Mouse (Mus musculus) left cerebral cortex, adult 2 months (tissue): ENCODE results near the gene Slc27a4. TPM values are rescaled to one million over a fixed set of nuclear protein-coding genes. Genes with fewer than 3 reads are reported as not detected.

Experiments used
- DNase-seq, 2 experiments: peaks; one replicate each; pipeline ENCODE4 v3.0.0; 2021 to 2022; ENCODE audit warnings: low spot score in 2 of 2, mixed read lengths in 1 of 2; ENCODE audit errors: extremely low spot score in 1 of 2
- H3K27ac ChIP-seq: fragments of 200-600 bp; 2 replicates; pipeline ENCODE4 v1.8.1; 2022
- H3K4me3 ChIP-seq: fragments of 200-600 bp; 2 replicates; pipeline ENCODE4 v1.8.1; 2022
- CTCF ChIP-seq: fragments of 200-600 bp; IDR thresholded peaks from 2 replicates; pipeline ENCODE4 v1.8.1; 2022; ENCODE audit warnings: antibody characterized with exemption, mild to moderate bottlenecking, moderate library complexity
- intact Hi-C: fragments of 180-260 bp; cut with DNase I; formaldehyde crosslinking; loops from one replicate; pipeline ENCODE4 v1.15.1; 2025
- total RNA-seq, 2 experiments: library from RNA; stranded (reverse); gene quantifications; 2 replicates each; pipeline ENCODE4 v1.2.3; 2021

The Slc27a4 gene
- total RNA-seq, 2 experiments from 2014 or later = 74.7 to 80.7 TPM

DNA sequence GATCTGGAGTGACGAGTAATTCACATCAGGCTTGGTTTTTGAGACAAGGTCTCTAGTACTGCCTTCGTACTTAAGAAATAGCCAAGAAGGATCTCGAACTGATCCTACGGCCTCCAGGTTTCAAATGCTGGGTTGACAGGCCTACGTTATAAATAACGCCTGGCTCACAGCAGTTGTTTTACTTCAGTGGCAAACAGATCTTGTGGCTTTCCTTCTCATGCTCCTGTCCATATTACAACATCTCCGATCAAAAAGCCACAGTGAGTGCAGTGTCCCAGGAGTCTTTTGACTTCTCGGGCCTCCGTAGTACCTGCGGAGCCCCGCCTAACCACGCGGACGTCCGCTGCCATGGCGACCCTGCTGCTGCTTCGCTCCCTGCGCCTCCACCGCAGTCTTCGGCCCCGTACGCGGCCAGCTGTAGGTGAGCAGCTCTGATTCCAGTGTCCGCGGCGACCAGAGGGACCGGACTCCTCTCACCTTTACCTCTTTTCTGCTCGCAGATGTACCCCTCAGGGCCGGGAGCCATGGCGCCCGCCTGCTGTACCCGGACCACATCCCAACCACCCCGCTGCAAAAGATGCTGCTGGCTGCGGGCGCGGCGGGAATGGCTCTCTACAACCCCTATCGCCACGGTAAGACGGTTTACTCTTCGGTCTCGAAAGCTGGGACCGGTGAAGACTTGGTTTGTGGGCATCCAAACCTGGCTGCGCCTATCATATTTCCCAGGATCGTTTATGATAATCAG, 14.3 kb upstream of the Slc27a4 start, which contains the start of gene Trub2:
TSS of gene Trub2 (minus strand) at position 566 of the 745 bp plus-strand sequence.
- TF ChIP-seq CTCF = no peak
- DNase-seq = peak; percentile 87 to 90
- H3K27ac ChIP-seq = peak within 1 kb of the TSS; percentile 73
- peak within 1 kb of the TSS; percentile 93 for H3K4me3 ChIP-seq
- intact Hi-C loops = no loop called here

DNA sequence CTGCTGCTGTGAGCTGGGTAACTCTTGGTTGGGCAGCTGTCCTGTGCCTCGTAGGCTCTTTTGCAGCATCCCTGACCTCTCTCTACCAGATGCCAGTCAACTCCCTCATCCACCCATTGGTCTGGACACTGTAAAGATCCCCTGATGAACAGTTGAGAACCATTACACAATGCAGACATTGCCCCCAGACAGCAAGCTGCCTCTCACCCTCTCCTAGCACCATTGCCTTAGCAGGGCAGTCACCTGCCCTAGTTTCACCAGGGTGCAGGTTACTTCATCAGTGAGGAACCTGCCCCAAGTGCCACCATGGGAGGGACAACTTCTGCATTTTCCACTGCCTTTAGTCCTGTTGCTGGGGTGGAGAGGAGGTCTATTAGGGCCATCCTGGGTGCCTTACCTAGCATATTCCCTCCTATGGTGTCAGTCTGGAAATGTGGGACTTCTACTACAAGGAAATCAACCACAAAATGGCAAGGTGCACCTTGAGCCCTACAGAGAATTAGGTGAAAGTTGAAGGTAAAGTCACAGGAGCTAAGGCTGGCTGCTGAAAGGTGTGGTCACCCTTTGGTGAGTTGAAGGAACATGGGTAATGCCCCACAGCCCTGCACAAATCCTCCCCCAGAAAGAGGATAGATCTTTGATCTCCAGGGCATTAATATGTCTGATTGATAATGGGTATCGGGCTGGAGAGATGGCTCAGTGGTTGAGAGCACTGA, 9.5 kb upstream of the Slc27a4 start:
- Histone ChIP-seq H3K4me3 (no peak overlapping the region), H3K27ac (no peak overlapping the region)
- intact Hi-C loops = no loop called here
- no peak for DNase-seq
- TF ChIP-seq CTCF = no peak

DNA sequence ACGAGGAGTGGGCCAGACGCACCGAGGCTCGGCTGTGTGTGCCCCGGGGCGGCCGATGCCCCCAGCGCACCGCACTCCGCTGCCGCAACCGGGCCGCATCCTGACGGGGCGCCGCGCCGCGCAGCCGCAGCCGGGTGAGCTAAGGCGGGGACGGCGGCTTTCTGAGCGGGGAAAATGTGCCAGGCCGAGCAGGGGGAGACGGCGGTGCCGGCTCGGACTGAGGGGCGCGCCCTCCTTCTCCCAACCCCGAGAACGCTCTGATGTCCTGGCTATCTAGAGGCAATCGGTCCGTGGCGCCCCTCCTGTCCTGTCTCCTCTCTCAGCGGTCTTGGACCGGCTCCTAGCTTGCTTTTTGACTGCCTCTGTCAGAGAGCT, 380 bp downstream of the Slc27a4 start:
- no peak for TF ChIP-seq CTCF
- intact Hi-C loops = no loop called here
- peak overlapping the region; percentile 93 for H3K27ac ChIP-seq
- no peak for DNase-seq
- peak overlapping the region; percentile 92 for H3K4me3 ChIP-seq

DNA sequence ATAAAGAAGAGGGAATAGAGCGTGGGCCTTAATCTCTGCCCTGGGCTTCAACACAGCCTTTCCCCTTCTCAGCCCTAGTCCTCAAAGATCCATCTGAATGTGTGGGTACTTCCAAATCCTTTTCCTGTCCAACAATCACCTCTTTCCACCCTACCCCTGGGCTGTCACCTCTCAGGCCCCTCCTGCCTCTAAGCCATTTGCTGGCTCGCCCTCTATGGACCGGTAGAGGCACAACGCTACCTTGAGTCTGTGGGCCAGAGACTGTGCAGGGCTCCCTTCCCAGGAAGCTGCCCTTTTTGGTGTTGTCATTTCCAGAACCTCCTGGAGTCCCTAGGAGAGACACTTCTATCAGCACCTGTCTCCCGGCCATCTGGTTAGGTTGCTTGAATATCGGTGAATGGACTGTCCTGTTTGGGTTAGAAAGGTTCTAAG, 982 bp downstream of the Slc27a4 start:
- intact Hi-C loops = no loop called here
- H3K27ac ChIP-seq = peak overlapping the region; percentile 93
- TF ChIP-seq CTCF = peak; percentile 35
- peak overlapping the region; percentile 92 for H3K4me3 ChIP-seq
- DNase-seq = no peak

DNA sequence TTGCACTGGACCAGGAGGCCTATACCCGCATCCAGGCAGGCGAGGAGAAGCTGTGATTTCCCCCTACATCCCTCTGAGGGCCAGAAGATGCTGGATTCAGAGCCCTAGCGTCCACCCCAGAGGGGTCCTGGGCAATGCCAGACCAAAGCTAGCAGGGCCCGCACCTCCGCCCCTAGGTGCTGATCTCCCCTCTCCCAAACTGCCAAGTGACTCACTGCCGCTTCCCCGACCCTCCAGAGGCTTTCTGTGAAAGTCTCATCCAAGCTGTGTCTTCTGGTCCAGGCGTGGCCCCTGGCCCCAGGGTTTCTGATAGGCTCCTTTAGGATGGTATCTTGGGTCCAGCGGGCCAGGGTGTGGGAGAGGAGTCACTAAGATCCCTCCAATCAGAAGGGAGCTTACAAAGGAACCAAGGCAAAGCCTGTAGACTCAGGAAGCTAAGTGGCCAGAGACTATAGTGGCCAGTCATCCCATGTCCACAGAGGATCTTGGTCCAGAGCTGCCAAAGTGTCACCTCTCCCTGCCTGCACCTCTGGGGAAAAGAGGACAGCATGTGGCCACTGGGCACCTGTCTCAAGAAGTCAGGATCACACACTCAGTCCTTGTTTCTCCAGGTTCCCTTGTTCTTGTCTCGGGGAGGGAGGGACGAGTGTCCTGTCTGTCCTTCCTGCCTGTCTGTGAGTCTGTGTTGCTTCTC, 13.4 kb downstream of the Slc27a4 start:
- no peak for TF ChIP-seq CTCF
- no peak for DNase-seq
- Histone ChIP-seq H3K27ac (no peak overlapping the region), H3K4me3 (no peak overlapping the region)
- intact Hi-C loops = no loop called here

DNA sequence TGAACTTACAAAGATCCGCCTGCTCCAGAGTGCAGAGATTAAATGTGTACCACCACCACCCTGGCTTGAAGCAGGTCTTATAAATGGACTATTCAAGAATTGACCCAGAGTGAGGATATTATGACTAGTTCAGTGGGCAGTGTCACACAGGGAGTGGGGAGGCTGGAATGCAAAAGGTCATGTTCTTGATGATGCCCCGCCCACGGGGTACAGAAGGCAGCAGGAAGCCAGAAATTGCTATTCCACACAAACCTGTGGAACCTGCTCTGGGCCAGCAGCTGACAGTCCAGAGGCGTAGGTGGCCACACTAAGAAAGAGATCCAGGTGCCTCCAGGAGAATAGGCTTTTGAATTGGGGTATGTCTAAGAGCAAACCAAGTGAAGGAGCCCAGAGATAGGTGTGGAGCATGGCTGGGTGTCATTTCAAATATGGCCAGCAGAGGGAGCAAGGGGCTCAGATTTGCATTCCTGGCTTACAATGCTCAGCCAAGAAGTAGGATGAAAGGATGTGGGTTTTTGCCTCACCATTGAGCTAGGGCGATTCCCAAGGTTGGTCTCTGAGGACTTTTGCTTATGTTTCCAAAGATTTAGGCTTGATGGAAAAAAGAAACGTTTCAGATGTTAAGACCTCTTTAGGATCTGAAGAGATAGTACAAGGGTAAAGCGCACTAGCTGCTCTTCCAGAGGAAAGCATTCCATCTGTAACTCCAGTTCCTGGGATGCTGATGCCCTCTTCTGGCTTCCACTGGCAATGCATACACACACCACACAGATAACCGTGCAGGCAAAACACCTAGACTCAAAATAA, 15.2 kb downstream of the Slc27a4 start:
- Histone ChIP-seq H3K27ac (no peak overlapping the region; the same call in 1 of the 2 replicates), H3K4me3 (no peak overlapping the region)
- intact Hi-C loops = loop anchor here (1.0 kb wide), 1 partner anchor 42 kb away; no protein-coding TSS in a partner anchor
- TF ChIP-seq CTCF = peak; percentile 86
- DNase-seq = peak; percentile 86 to 88

DNA sequence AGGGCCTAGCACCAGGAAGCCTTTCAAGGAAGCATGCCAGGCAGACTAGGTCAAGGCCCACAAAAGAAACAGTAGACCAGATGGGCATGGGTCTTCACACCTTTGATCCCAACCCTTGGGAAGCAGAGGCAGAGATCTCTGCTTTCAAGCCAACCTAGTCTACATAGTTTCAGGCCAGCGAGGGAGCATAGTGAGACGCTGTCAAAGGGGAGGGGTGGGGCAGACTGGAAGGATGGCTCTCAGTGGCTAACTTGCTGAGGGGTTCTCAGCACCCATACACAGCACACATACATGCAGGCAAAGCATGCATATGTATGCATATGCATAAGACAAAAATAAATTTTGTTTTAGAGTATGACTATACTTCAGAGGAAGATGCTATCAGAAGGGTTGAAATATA, 16.9 kb downstream of the Slc27a4 start:
- Histone ChIP-seq H3K4me3 (no peak overlapping the region; the same call in 1 of the 2 replicates), H3K27ac (peak overlapping the region; percentile 96)
- no peak for DNase-seq
- intact Hi-C loops = no loop called here
- TF ChIP-seq CTCF = no peak

DNA sequence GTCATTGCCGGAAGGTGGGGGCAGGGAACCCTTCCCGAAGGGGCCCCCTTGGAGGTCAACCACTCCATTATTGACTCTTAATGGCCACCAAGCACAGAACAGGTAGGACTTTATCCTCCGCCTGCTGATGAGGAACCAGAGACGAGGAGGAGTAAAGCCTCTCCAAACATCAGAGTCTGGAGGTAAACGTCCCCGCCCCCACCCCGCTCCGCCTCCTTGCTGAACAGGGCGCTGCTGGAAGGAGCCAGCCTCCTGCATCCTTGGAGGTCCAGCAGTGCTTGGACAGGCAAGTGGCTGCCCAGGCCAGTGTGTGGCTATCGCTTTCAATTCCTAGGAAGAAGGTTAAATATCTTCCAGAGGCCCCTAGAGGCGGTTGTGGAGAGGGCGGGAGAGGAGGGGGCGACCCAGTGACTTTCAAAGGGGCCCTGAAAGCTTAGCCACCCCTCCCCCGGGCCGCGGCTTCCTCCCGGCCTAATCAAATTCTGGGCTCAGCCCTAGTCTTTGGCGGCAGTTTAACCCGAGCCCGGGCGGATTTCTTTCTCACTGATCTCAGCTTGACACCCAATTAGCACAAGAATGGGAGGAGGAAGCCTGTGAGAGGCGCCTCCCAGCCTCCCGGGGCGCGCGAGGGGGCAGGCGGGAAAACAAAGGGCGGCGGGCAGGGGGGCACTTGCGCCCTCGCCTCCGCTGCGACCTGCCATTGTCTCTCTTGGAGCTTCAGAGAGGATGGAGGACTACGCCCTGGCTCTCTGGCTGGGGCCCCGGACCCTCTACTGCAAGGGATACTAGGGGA, 17.8 kb downstream of the Slc27a4 start, which contains the start of gene Urm1:
TSS of gene Urm1 (plus strand) at position 51 of the 793 bp plus-strand sequence.
- TF ChIP-seq CTCF = peak; percentile 5
- intact Hi-C loops = no loop called here
- peak; percentile 60 to 68 for DNase-seq
- H3K4me3 ChIP-seq = peak within 1 kb of the TSS; percentile 61
- peak within 1 kb of the TSS; percentile 96 for H3K27ac ChIP-seq

DNA sequence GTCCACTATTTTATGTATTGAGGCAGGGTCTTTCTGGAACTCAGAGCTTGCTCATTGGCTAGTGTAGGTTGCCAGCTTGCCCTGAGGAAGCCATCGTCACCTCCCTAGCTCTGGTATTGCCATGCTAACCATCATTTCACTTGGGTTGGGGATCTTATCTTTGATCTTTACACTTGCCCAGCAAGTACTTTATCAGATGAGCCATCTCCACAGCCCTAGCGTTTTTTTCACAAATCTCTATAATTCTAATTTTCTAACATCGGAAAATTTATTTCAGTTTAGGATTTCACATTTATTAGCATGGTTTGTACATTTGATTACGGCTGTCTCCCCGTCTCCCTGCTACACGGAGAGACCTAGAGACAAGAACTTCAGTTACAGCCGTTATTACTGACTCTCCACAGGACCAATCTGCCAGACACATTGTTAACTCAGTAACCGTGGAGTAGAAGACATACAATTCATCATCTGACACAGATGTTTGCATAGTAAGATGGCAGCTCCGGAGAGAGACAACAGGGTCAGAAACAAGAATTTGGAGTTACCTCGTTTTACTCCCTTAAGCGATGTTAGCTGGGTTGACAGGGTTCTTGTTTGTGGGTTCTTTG, 24.0 kb downstream of the Slc27a4 start:
- TF ChIP-seq CTCF = no peak
- no peak for DNase-seq
- peak overlapping the region; percentile 88 for H3K4me3 ChIP-seq
- H3K27ac ChIP-seq = peak overlapping the region; percentile 97
- intact Hi-C loops = no loop called here
